Mouse (Mus musculus): ENCODE data around the gene Naalad2. TPM values are rescaled to one million over a fixed set of nuclear protein-coding genes. Genes with fewer than 3 reads are reported as not detected.
"Not testable (repeated sequence)": the region's sequence is repeated elsewhere in the genome, so short reads cannot be mapped to it uniquely, and the experiment has no call there.

Gene Naalad2
- total RNA-seq (2022): 1 to 10 TPM; 1.5 to 3.4 (median 2.4) TPM

GRCm38 (mm10) chr9:18402895-18403294 lies at the start of gene Naalad2:
Gene Naalad2 (minus strand): TSS chr9:18402995.
- not testable (repeated sequence) for DNase-seq (ENCODE audit: low spot score in 2 of 2)

- no peak for DNase-seq (ENCODE audit: low spot score in 2 of 2)
Observed at GRCm38 (mm10) chr9:18431687-18432086, 28.9 kb upstream of the Naalad2 start.

- DNase-seq (ENCODE audit: low spot score in 2 of 2): no peak
Observed at GRCm38 (mm10) chr9:18430354-18430753, 27.6 kb upstream of the Naalad2 start, which contains the start of gene Mbd3l2. Gene Mbd3l2 (plus strand): TSS chr9:18430654.

GRCm38 (mm10) chr9:18412371-18412770 lies 9.6 kb upstream of the Naalad2 start:
- not testable (repeated sequence) for DNase-seq (ENCODE audit: low spot score in 2 of 2)

- DNase-seq (ENCODE audit: low spot score in 2 of 2): no peak
Observed at GRCm38 (mm10) chr9:18404118-18404517, 1.3 kb upstream of the Naalad2 start, which contains the start of gene Ubtfl1. Gene Ubtfl1 (plus strand): TSS chr9:18404418.

GRCm38 (mm10) chr9:18399629-18400028 lies 3.2 kb downstream of the Naalad2 start:
- no peak for DNase-seq (ENCODE audit: low spot score in 2 of 2)

GRCm38 (mm10) chr9:18385782-18386181 lies 17.0 kb downstream of the Naalad2 start:
- DNase-seq (ENCODE audit: low spot score in 2 of 2): peak in 1 of 2 experiments; percentile 4

- DNase-seq (ENCODE audit: low spot score in 2 of 2): not testable (repeated sequence)
Observed at GRCm38 (mm10) chr9:18373026-18373425, 29.8 kb downstream of the Naalad2 start.

GRCm38 (mm10) chr9:18319990-18320389 lies 82.8 kb downstream of the Naalad2 start:
- DNase-seq (ENCODE audit: low spot score in 2 of 2): no peak

- no peak for DNase-seq (ENCODE audit: low spot score in 2 of 2)
Observed at GRCm38 (mm10) chr9:18298301-18298700, 104.5 kb downstream of the Naalad2 start.

- no peak for DNase-seq (ENCODE audit: low spot score in 2 of 2)
Observed at GRCm38 (mm10) chr9:18293026-18293781, 109.6 kb downstream of the Naalad2 start.

- no peak for DNase-seq (ENCODE audit: low spot score in 2 of 2)
Observed at GRCm38 (mm10) chr9:18292443-18292922, 110.3 kb downstream of the Naalad2 start.

GRCm38 (mm10) chr9:18291571-18292429 lies 111.0 kb downstream of the Naalad2 start, which contains the start of gene Chordc1:
Gene Chordc1 (plus strand): TSS chr9:18292125.
- DNase-seq (ENCODE audit: low spot score in 2 of 2): peak; percentile 86 to 94

- DNase-seq (ENCODE audit: low spot score in 2 of 2): not testable (repeated sequence)
Observed at GRCm38 (mm10) chr9:18278693-18279092, 124.1 kb downstream of the Naalad2 start.

- no peak for DNase-seq (ENCODE audit: low spot score in 2 of 2)
Observed at GRCm38 (mm10) chr9:18277497-18277896, 125.3 kb downstream of the Naalad2 start.

- DNase-seq (ENCODE audit: low spot score in 2 of 2): no peak
Observed at GRCm38 (mm10) chr9:18276844-18277243, 126.0 kb downstream of the Naalad2 start.

GRCm38 (mm10) chr9:18275901-18276300 lies 126.9 kb downstream of the Naalad2 start:
- DNase-seq (ENCODE audit: low spot score in 2 of 2): no peak

Other genes starting within 250 kb of the Naalad2 start
- gene Chordc1, start 110.9 kb downstream of the Naalad2 start, total RNA-seq (2022): 10 to 100 TPM; 43.7 to 54.3 (median 49.3) TPM
- not detected for gene Ubtfl1, start 1.4 kb upstream of the Naalad2 start, total RNA-seq (2022)
- gene Mbd3l2, start 27.7 kb upstream of the Naalad2 start, total RNA-seq (2022): not detected
- 1 to 10 TPM; 1.0 to 1.5 (median 1.2) TPM for gene Zfp558, start 75.3 kb upstream of the Naalad2 start, total RNA-seq (2022)
- gene Mbd3l1, start 75.4 kb upstream of the Naalad2 start, total RNA-seq (2022): not detected

Data from gastrocnemius, adult 8-10 months (tissue).